Mouse (Mus musculus) neural tube, embryonic 12.5 days (tissue): ENCODE results near the gene Islr. TPM values are rescaled to one million over a fixed set of nuclear protein-coding genes. Genes with fewer than 3 reads are reported as not detected.

Experiments used
- ATAC-seq: fragments of 200-750 bp; cut with Nextera tagmentation; 2 replicates; pipeline ENCODE4 v1.8.0; 2017; ENCODE audit warnings: low read depth, mild to moderate bottlenecking, moderate TSS enrichment, moderate library complexity; ENCODE audit not compliant: low FRiP score
- H3K27ac ChIP-seq: fragments of 300-500 bp; sonication (generic); 2 replicates; pipeline ENCODE4 v1.5.1; 2016
- H3K27me3 ChIP-seq: fragments of 300-500 bp; sonication (generic); replicated peaks from 2 replicates; pipeline ENCODE4 v1.6.1; 2016; ENCODE audit warnings: mild to moderate bottlenecking
- H3K36me3 ChIP-seq: fragments of 300-500 bp; sonication (generic); 2 replicates; pipeline ENCODE4 v1.6.1; 2016; ENCODE audit warnings: mild to moderate bottlenecking
- H3K4me1 ChIP-seq: fragments of 300-500 bp; sonication (generic); 2 replicates; pipeline ENCODE4 v1.6.1; 2016
- H3K4me2 ChIP-seq: fragments of 300-500 bp; sonication (generic); replicated peaks from 2 replicates; pipeline ENCODE4 v1.6.1; 2016; ENCODE audit warnings: mild to moderate bottlenecking
- H3K4me3 ChIP-seq: fragments of 300-500 bp; sonication (generic); 2 replicates; pipeline ENCODE4 v1.5.1; 2016
- H3K9ac ChIP-seq: fragments of 300-500 bp; sonication (generic); 2 replicates; pipeline ENCODE4 v1.6.1; 2016; ENCODE audit warnings: mild to moderate bottlenecking
- H3K9me3 ChIP-seq: fragments of 300-500 bp; sonication (generic); 2 replicates; pipeline ENCODE4 v1.6.1; 2016; ENCODE audit warnings: mild to moderate bottlenecking
- WGBS: fragments of 180-500 bp; shearing (Covaris S2); methylation state at CpG from one replicate; pipeline ENCODE4 v1.1.7; 2016; 5-methylcytosine and 5-hydroxymethylcytosine counted together
- microRNA-seq: library from miRNA; unstranded; fragments of <30 nt; microRNA quantifications from one replicate; pipeline ENCODE4, GENCODE M21; 2017
- polyA plus RNA-seq: library from polyadenylated mRNA; unstranded; fragments of >200 nt; fragmentation: Nextera tagmentation; extraction: Ambion mirVana; gene quantifications from 2 replicates; pipeline ENCODE4 v1.2.1, GENCODE M21; 2016

The Islr gene
- polyA plus RNA-seq, 1 experiment from 2014 or later: 48.7 TPM

DNA sequence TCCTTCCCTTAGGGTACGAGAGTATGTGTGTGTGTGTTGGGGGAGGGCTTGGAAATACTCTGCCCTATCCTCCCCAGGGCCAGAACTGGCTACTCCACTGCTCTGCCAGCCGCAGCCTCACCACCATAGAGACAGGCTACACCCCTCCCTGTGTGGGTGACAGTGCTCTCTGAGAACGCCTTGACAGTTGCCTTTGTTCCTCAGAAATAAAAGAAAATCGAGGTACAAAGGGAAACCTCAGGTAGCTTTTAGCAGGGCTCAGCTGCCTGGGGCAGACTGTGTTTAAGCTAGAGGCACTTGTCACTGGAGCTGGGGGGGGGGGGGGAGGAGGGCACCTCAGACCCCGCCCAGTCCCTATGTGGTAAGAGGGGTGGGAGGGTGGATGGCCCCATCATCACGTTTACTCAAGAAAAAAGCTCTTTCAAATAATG is 91.8 kb downstream of the Islr start:
- Histone ChIP-seq H3K27me3 (peaks cover 42% of the 10 kb centered on the region), H3K9ac (0 out of 2 replicates have a peak overlapping the region, but pooled peaks have one; percentile 10), H3K4me3 (no peak overlapping the region), H3K4me2 (peak overlapping the region; percentile 51), H3K36me3 (no peaks in the 10 kb centered on the region), H3K4me1 (peaks cover 66% of the 10 kb centered on the region), H3K9me3 (no peaks in the 10 kb centered on the region), H3K27ac (peak overlapping the region; percentile 62)
- peak; percentile 67 for ATAC-seq
- WGBS: 4% methylated on average over 5 of the region's 6 CpGs

DNA sequence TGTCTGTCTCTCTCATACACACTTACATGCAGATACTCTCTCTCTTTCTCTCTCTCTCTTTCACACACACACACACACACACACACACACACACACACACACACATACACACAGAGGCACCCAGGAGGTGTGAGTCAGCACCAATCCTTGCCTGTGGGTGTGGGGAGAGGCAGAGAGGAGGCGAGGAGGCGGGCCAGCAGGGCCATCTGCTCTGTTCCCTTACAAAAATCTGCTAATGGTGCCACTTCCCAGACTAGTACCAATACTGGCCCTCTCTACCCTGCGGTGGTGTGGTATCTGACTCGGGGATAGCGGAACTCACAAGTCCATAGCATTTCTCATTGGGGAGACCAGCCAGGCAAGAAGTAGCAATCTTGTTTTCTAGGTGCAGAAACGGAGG is 92.7 kb downstream of the Islr start:
- 35% methylated on average over 6 of the region's 6 CpGs for WGBS
- H3K27ac ChIP-seq: peak overlapping the region; percentile 62; the same call in 1 of the 2 replicates
- peaks cover 63% of the 10 kb centered on the region for H3K4me1 ChIP-seq
- H3K4me3 ChIP-seq: no peak overlapping the region
- H3K9ac ChIP-seq: no peak overlapping the region
- ATAC-seq: no peak
- no peaks in the 10 kb centered on the region for H3K9me3 ChIP-seq
- H3K4me2 ChIP-seq: no peak overlapping the region
- no peaks in the 10 kb centered on the region for H3K36me3 ChIP-seq
- H3K27me3 ChIP-seq: peaks cover 33% of the 10 kb centered on the region

- peaks cover 63% of the 10 kb centered on the region for H3K4me1 ChIP-seq
- no peaks in the 10 kb centered on the region for H3K36me3 ChIP-seq
- H3K27me3 ChIP-seq: peaks cover 30% of the 10 kb centered on the region
- no peak overlapping the region for H3K4me3 ChIP-seq
- no peak overlapping the region for H3K9ac ChIP-seq
- no peak overlapping the region for H3K27ac ChIP-seq
- H3K9me3 ChIP-seq: no peaks in the 10 kb centered on the region
- WGBS: 69% methylated on average over 5 of the region's 5 CpGs
- H3K4me2 ChIP-seq: no peak overlapping the region
- ATAC-seq: no peak
These were observed 93.3 kb downstream of the Islr start for GRCm38 (mm10) chr9:58110787-58111186.

- Histone ChIP-seq H3K4me3 (no peak overlapping the region), H3K27ac (no peak overlapping the region), H3K9ac (no peak overlapping the region), H3K4me1 (peaks cover 39% of the 10 kb centered on the region), H3K27me3 (peaks cover 20% of the 10 kb centered on the region), H3K36me3 (no peaks in the 10 kb centered on the region), H3K4me2 (no peak overlapping the region), H3K9me3 (no peaks in the 10 kb centered on the region)
- ATAC-seq: no peak
- 54% methylated on average over 5 of the region's 5 CpGs for WGBS
These were observed 96.6 kb downstream of the Islr start for GRCm38 (mm10) chr9:58107494-58107893.

Small RNAs within 50 kb of the gene (microRNA-seq; reads per million reads assigned to microRNA genes)
- gene Mir6385: not detected

Other genes with a start within 250 kb of the Islr start
- gene Cyp11a1, start 197.9 kb downstream of the Islr start, polyA plus RNA-seq: 0.17 TPM in 1 of 2 replicates, not detected in the other
- 40.5 and 46.6 TPM in 2 replicates for gene Stra6, start 140.5 kb downstream of the Islr start, polyA plus RNA-seq
- gene Ccdc33, start 85.5 kb downstream of the Islr start, polyA plus RNA-seq: 0.70 and 1.3 TPM in 2 replicates
- gene Islr2, start within 50 bp of the Islr start, polyA plus RNA-seq: 13.8 and 15.4 TPM in 2 replicates
- gene Pml, start 45.5 kb upstream of the Islr start, polyA plus RNA-seq: 5.6 and 8.2 TPM in 2 replicates
- gene Stoml1, start 48.9 kb upstream of the Islr start, polyA plus RNA-seq: 62.6 and 71.5 TPM in 2 replicates
- gene Loxl1, start 108.9 kb upstream of the Islr start, polyA plus RNA-seq: 13.5 and 14.7 TPM in 2 replicates
- gene Tbc1d21, start 166.1 kb upstream of the Islr start, polyA plus RNA-seq: not detected in 2 replicates